Mouse (Mus musculus): ENCODE measurements at regions not wholly inside any gene's neighbourhood (a gene's known extent, or its start where the extent isn't known, plus 50 kb on each side); places are given as distances from the start of the nearest gene placed in this dataset.
"Not testable (repeated sequence)": the region's sequence is repeated elsewhere in the genome, so short reads cannot be mapped to it uniquely, and the experiment has no call there.

DNA sequence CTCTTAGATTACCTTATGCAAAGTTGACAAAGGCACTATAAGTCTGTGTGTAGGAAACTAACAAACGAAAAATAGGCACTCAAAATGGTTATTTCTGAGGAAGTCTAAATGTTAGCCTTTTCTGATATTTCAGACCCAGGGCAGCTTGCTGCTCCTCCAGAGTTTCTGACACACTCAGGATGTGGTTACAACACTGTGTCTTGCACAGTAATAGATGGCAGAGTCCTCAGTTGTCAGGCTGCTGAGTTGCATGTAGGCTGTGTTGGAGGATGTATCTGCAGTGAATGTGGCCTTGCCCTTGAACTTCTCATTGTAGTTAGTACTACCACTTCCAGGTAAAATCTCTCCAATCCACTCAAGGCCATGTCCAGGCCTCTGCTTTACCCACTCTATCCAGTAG lies 1039.7 kb downstream of the Adam6a start:
- DNase-seq = no peak

DNA sequence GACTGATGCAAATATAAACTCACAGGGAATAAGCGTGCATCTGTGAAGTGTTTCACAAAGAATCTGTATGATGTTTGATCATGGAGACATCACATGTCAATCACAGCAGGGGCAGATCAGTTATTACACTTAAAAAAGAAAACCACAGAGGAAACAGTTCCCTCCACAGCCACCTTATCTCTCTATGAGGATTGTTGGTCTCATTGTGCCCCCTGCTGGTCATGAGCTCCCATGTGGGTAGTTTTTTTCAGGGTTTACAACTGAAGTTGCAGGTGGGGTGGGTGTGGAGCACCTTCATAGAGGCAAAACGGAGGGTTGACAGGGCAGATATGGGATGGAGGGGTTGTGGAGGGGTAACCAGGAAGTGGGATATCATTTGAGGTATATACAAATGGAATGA lies 1043.5 kb downstream of the Adam6a start:
- no peak for DNase-seq

DNA sequence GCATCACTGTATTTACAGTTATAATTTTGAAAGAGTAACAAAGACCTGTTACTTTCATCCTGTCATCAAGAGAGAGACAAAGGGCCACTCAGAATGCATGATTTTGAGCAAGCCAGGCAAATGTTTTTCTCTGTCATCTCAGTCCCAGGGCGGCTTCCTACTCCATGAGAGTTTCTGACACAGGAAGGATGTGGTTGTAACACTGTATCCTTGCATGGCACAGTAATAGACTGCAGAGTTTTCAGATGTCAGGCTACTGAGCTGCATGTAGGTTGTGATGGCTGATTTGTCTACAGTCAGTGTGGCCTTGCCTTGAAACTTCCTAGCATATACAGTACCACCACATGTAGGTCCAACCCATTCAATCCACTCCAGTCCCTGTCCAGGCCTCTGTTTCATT lies 1054.0 kb downstream of the Adam6a start:
- no peak for DNase-seq

- no peak for DNase-seq
Measured at GRCm38 (mm10) chr12:114609171-114609570, 1065.5 kb downstream of the Adam6a start.

DNA sequence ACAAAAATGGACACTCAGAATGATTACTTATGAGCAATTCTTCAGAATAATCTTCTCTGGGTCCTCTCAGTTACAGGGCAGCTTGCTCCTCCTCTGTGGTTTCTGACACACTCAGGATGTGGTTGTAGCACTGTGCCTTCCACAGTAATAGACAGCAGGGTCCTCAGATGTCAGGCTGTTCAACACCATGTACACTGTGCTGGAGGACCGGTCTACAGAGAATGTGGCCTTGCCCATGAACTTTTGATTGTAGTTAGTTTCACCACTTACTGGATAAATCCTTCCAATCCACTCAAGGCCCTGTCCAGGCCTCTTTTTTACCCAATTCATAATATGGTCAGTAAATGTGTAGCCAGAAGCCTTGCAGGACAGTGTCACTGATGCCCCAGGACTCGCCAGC lies 1068.4 kb downstream of the Adam6a start:
- no peak for DNase-seq

- DNase-seq = no peak
Measured at GRCm38 (mm10) chr12:114615179-114615578, 1071.5 kb downstream of the Adam6a start.

DNA sequence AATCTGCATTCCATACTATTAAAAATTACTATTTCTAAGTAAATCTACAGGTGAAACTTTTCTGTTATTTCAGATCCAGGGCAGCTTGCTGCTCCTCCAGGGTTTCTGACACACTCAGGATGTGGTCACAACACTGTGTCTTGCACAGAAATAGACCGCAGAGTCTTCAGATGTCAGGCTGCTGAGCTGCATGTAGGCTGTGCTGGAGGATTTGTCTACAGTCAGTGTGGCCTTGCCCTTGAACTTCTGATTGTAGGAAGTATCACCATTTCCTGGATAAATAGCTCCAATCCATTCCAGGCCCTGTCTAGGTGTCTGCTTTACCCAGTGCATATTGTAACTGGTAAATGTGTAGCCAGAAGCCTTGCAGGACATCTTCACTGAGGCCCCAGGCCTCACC lies 1072.0 kb downstream of the Adam6a start:
- no peak for DNase-seq

- no peak for DNase-seq
Measured at GRCm38 (mm10) chr12:114641089-114641488, 1097.4 kb downstream of the Adam6a start.

DNA sequence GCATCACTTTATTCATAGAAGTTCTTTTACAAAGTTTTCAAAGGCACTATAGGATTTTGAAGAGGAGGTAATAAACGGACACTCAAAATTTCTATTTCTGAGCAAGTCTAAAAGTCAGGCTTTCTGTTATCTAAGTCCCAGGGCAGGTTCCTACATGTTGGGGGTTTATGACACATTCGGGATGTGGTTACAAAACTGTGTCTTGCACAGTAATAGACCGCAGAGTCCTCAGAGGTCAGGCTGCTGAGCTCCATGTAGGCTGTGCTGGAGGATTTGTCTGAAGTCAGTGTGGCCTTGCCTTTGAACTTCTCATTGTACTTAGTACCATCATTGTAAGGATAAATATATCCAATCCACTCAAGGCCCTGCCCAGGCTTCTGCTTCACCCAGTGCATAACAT lies 1102.7 kb downstream of the Adam6a start:
- DNase-seq = no peak

- DNase-seq = not testable (repeated sequence)
Measured at GRCm38 (mm10) chr12:114650432-114651101, 1106.9 kb downstream of the Adam6a start.

- DNase-seq = not testable (repeated sequence)
Measured at GRCm38 (mm10) chr12:114657134-114657533, 1113.4 kb downstream of the Adam6a start.
